Mouse (Mus musculus) cerebellum, adult 2 months (tissue): ENCODE measurements around the gene Map3k9.

ENCODE experiments used
- CTCF ChIP-seq: fragments of 200-500 bp; IDR thresholded peaks from 2 replicates; pipeline ENCODE4 v1.5.1; 2011; ENCODE audit warnings: low read depth, mild to moderate bottlenecking, control low read depth, low read length, moderate library complexity, borderline replicate concordance; ENCODE audit not compliant: insufficient read depth
- POLR2A ChIP-seq: fragments of 200-500 bp; IDR thresholded peaks from 2 replicates; pipeline ENCODE4 v1.6.1; 2011; ENCODE audit warnings: low read length, control low read depth, borderline replicate concordance; ENCODE audit not compliant: insufficient read depth

GRCm38 (mm10) chr12:81765386-81765785 is 15.6 kb downstream of the Map3k9 start:
- TF ChIP-seq POLR2A (no peak), CTCF (no peak)
